Mouse (Mus musculus): ENCODE data around the gene 4930505A04Rik.

- TF ChIP-seq POLR2A (IDR thresholded peaks at IDR 0.05; ENCODE audit: low read depth, low read length), result no peak
- no peak for TF ChIP-seq CTCF (conservative IDR thresholded peaks at IDR 0.05; ENCODE audit: insufficient read depth, insufficient read length, low read depth, low read length)
These were observed 11.7 kb upstream of the 4930505A04Rik start for GRCm38 (mm10) chr11:30483286-30483685.
